ENCODE assay signal across 27 mouse cellular contexts in the genomic region with DNA sequence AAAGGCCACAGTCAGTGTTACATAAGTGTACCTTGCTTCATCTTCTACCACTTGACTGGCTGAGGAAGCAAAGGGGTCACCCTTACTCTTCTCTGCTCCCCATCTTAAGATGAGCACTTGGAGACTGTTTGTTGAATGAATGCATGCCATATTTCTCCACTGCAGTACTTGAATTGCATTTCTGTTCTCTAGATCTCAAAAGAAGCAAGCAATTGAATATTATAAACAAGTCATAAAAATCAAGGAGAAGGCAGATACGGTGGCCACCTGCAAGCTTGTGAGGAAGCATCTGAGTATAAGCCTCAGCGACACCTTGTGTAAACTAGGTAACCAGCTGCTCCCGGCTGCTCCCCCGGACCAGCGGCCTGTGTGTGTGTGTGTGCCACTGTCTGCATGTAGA. TPM values are rescaled to one million over a fixed set of nuclear protein-coding genes. Genes with fewer than 3 reads are reported as not detected.
DNase-seq lines count a peak whose midpoint lies in the region; ATAC-seq and TF ChIP-seq lines count a peak whose summit lies in the region.
"Had no signal": no experiment of that assay in that cellular context is flagged by ENCODE, and none has a peak within 500 bp of the region (broad histone marks: within the 10 kb centered on the region; RNA-seq: fewer than 3 reads in every experiment).

A gene (plus strand): TSS at position 301 of the 400 bp plus-strand sequence.

- DNase-seq in adrenal gland, adult 18-20 months (ENCODE audit: low spot score in 2 of 2) = no peak
- DNase-seq in adrenal gland, adult (ENCODE audit: inconsistent age in 2 of 2, low spot score in 1 of 2) = no peak
- no peak for DNase-seq in heart, adult 8-10 months (ENCODE audit: low spot score)
- DNase-seq in gastrocnemius, adult 2 months = no peak
- DNase-seq in layer of hippocampus, postnatal 10 days (ENCODE audit: low spot score in 2 of 2) = no peak
- DNase-seq in cerebellum, postnatal 25 days = no peak
- DNase-seq in liver = no peak
- DNase-seq: cerebellum, adult 8-10 months; lung, embryonic 14.5 days; spleen, adult 18-20 months; thymus, adult 18-20 months had no signal

- intact Hi-C loops in gastrocnemius, adult 2 months (cut with DNase I) = no loop called here

- H3K4me1 ChIP-seq in heart, embryonic 12.5 days (replicated peaks) = no peaks in the 10 kb centered on the region
- H3K4me1 ChIP-seq: embryonic facial prominence, embryonic 15.5 days; heart, embryonic 13.5 days; hindbrain, embryonic 12.5 days; midbrain, embryonic 12.5 days had no signal

- no peak within 1 kb of the TSS for H3K9ac ChIP-seq in heart, embryonic 12.5 days
- H3K9ac ChIP-seq: embryonic facial prominence, embryonic 15.5 days; heart, embryonic 13.5 days; hindbrain, embryonic 12.5 days; lung, embryonic 14.5 days; midbrain, embryonic 12.5 days; neural tube, embryonic 13.5 days had no signal

- 91% methylated on average over 5 of the region's 5 CpGs for WGBS in heart, embryonic 12.5 days

- no peak for TF ChIP-seq CTCF in gastrocnemius, adult 2 months (IDR thresholded peaks at IDR 0.05)

- no peak within 1 kb of the TSS for H3K27ac ChIP-seq in heart, embryonic 12.5 days (ENCODE audit: poor library complexity, severe bottlenecking)
- no peak within 1 kb of the TSS for H3K27ac ChIP-seq in gastrocnemius, adult 2 months
- H3K27ac ChIP-seq: embryonic facial prominence, embryonic 15.5 days; forebrain, embryonic 10.5 days; heart, embryonic 13.5 days; hindbrain, embryonic 12.5 days; macrophage; midbrain, embryonic 12.5 days had no signal

- no peak within 1 kb of the TSS for H3K4me2 ChIP-seq in heart, embryonic 12.5 days
- H3K4me2 ChIP-seq: embryonic facial prominence, embryonic 15.5 days; heart, embryonic 13.5 days; hindbrain, embryonic 12.5 days; liver, embryonic 11.5 days; lung, embryonic 14.5 days; midbrain, embryonic 12.5 days; neural tube, embryonic 13.5 days had no signal

- ATAC-seq in heart, embryonic 12.5 days (ENCODE audit: insufficient number of reproducible peaks, low FRiP score) = no peak
- ATAC-seq: CD4-positive, CD25-positive, alpha-beta regulatory T cell, adult 4 months; inflammation-experienced regulatory T-cells, adult 6 months had no signal

- H3K9me3 ChIP-seq in heart, embryonic 12.5 days (replicated peaks) = no peaks in the 10 kb centered on the region
- H3K9me3 ChIP-seq: embryonic facial prominence, embryonic 15.5 days; forebrain, embryonic 10.5 days; G1E; heart, embryonic 13.5 days; midbrain, embryonic 12.5 days; neural tube, embryonic 13.5 days had no signal

- no peak within 1 kb of the TSS for H3K4me3 ChIP-seq in heart, embryonic 12.5 days
- H3K4me3 ChIP-seq in gastrocnemius, adult 2 months = no peak within 1 kb of the TSS
- H3K4me3 ChIP-seq: embryonic facial prominence, embryonic 15.5 days; forebrain, embryonic 10.5 days; heart, embryonic 13.5 days; hindbrain, embryonic 12.5 days; midbrain, embryonic 12.5 days; neural tube, embryonic 13.5 days had no signal

- no peaks in the 10 kb centered on the region for H3K36me3 ChIP-seq in heart, embryonic 12.5 days
- H3K36me3 ChIP-seq: embryonic facial prominence, embryonic 15.5 days; forebrain, embryonic 10.5 days; G1E; heart, embryonic 13.5 days; hindbrain, embryonic 12.5 days; midbrain, embryonic 12.5 days; neural tube, embryonic 13.5 days had no signal

- H3K27me3 ChIP-seq in heart, embryonic 12.5 days (replicated peaks) = no peaks in the 10 kb centered on the region
- H3K27me3 ChIP-seq: embryonic facial prominence, embryonic 15.5 days; heart, embryonic 13.5 days; hindbrain, embryonic 12.5 days; midbrain, embryonic 12.5 days; neural tube, embryonic 13.5 days had no signal

RNA-seq across cellular contexts. Expression of the gene that starts here (rescaled TPM):
- total RNA-seq in adrenal gland, adult 18-20 months (2021) = 10 to 100 TPM; 12.4 to 15.9 TPM
- 10 to 100 TPM in 3 of 4 experiments, 1 to 10 TPM in 1; 6.3 to 16.6 (median 15.0) TPM for total RNA-seq in heart, adult 8-10 months (2022)
- not detected in 2 replicates for polyA plus RNA-seq in heart, embryonic 12.5 days (2016; fragmentation: Nextera tagmentation; extraction: Ambion mirVana)
- total RNA-seq in gastrocnemius, adult 2 months (2021) = 10 to 100 TPM; 16.7 to 32.1 TPM
- 10 to 100 TPM; 23.7 to 29.2 TPM for total RNA-seq in layer of hippocampus, postnatal 10 days (2021)
- total RNA-seq: G1E had no signal
- polyA plus RNA-seq: CD4-positive, CD25-positive, alpha-beta regulatory T cell, adult 4 months; embryonic facial prominence, embryonic 15.5 days; forebrain, embryonic 10.5 days; frontal cortex, adult 2 months; G1E; heart, embryonic 13.5 days; hindbrain, embryonic 12.5 days; inflammation-experienced regulatory T-cells, adult 6 months; large intestine, adult 2 months; liver, embryonic 11.5 days; lung, embryonic 14.5 days; midbrain, embryonic 12.5 days; neural tube, embryonic 13.5 days; stomach, embryonic 14.5 days; urinary bladder, adult 2 months had no signal
